Mouse (Mus musculus) intestine, embryonic 16.5 days (tissue): ENCODE data around the gene Morn5. TPM values are rescaled to one million over a fixed set of nuclear protein-coding genes. Genes with fewer than 3 reads are reported as not detected.

Experiments used
- ATAC-seq: fragments of 200-750 bp; cut with Nextera tagmentation; 2 replicates; pipeline ENCODE4 v1.8.0; 2017; ENCODE audit warnings: moderate TSS enrichment, moderate library complexity
- H3K27ac ChIP-seq: fragments of 300-500 bp; sonication (generic); 2 replicates; pipeline ENCODE4 v1.5.1; 2014; ENCODE audit warnings: mild to moderate bottlenecking, low read length
- H3K27me3 ChIP-seq: fragments of 300-500 bp; sonication (generic); replicated peaks from 2 replicates; pipeline ENCODE4 v1.6.1; 2014; ENCODE audit warnings: low read length, control low read depth, mixed read lengths; ENCODE audit not compliant: control insufficient read depth, insufficient read depth
- H3K36me3 ChIP-seq: fragments of 300-500 bp; sonication (generic); 2 replicates; pipeline ENCODE4 v1.6.1; 2014; ENCODE audit warnings: low read length, control low read depth; ENCODE audit not compliant: control insufficient read depth, insufficient read depth
- H3K4me1 ChIP-seq: fragments of 300-500 bp; sonication (generic); 2 replicates; pipeline ENCODE4 v1.6.1; 2014; ENCODE audit warnings: low read length, control low read depth, mixed read lengths; ENCODE audit not compliant: control insufficient read depth, insufficient read depth
- H3K4me2 ChIP-seq: fragments of 300-500 bp; sonication (generic); 2 replicates; pipeline ENCODE4 v1.6.1; 2014; ENCODE audit warnings: low read depth, low read length, control low read depth
- H3K4me3 ChIP-seq: fragments of 300-500 bp; sonication (generic); 2 replicates; pipeline ENCODE4 v1.5.1; 2014; ENCODE audit warnings: mild to moderate bottlenecking, low read length
- H3K9ac ChIP-seq: fragments of 300-500 bp; sonication (generic); 2 replicates; pipeline ENCODE4 v1.6.1; 2014; ENCODE audit warnings: low read depth, low read length
- H3K9me3 ChIP-seq: fragments of 300-500 bp; sonication (generic); 2 replicates; pipeline ENCODE4 v1.6.1; 2016; ENCODE audit warnings: low read length, control low read depth; ENCODE audit not compliant: control insufficient read depth
- WGBS: fragments of 180-500 bp; shearing (Covaris S2); extraction: QIAGEN DNeasy Blood & Tissue Kit; methylation state at CpG from one replicate; pipeline ENCODE4 v1.1.7; 2014; 5-methylcytosine and 5-hydroxymethylcytosine counted together
- polyA plus RNA-seq: library from polyadenylated mRNA; unstranded; fragments of >200 nt; fragmentation: Nextera tagmentation; extraction: Ambion mirVana; gene quantifications from 2 replicates; pipeline ENCODE4 v1.2.1, GENCODE M21; 2015

Gene Morn5
- polyA plus RNA-seq, 1 experiment from 2014 or later = 0.26 TPM

DNA sequence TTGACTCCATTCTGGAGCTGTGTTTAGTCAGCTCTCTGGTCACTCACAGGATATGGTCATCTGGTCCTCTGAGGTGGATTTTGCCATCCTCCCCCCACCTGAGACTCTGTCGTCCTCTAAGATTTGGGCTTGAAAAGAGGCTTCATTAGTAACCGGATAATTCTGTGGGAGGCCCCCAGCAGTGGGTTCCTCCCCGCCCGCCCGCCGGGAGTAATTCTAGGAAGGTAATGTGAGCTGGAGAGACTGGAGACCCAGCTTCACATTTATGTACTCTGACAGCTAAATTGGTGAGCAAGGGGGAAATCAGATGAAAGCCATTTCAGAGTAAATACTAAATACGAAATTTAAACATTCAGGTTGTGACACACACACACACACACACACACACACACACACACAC, 59.4 kb downstream of the Morn5 start:
- Histone ChIP-seq H3K27me3 (peaks cover 55% of the 10 kb centered on the region), H3K4me3 (no peak overlapping the region), H3K9ac (no peak overlapping the region), H3K27ac (no peak overlapping the region), H3K4me2 (no peak overlapping the region), H3K36me3 (no peaks in the 10 kb centered on the region), H3K4me1 (peaks cover 12% of the 10 kb centered on the region), H3K9me3 (no peaks in the 10 kb centered on the region)
- 8% methylated on average over 7 of the region's 7 CpGs for WGBS
- ATAC-seq = no peak

DNA sequence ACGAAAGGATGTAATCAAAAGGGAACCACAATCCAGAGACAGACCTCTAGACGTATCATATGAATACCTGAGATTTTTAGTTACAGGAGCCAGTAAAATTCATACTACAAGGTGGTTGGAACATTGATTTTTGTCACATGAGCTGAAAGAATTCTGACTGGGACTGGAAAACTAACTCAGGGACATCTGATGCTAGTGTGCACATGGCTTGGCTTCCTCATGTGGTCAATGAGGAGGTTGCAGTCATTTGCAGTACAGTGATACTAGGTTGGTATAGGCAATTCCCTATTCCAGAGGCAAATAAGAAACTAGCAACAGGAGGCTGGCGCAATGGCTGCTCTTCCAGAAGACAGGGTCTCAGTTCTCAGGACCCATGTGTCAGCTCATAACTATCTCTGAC, 63.4 kb downstream of the Morn5 start:
- H3K4me1 ChIP-seq = no peaks in the 10 kb centered on the region
- H3K4me3 ChIP-seq = no peak overlapping the region
- peaks cover 10% of the 10 kb centered on the region for H3K36me3 ChIP-seq
- no peaks in the 10 kb centered on the region for H3K9me3 ChIP-seq
- no peak overlapping the region for H3K4me2 ChIP-seq
- no peak overlapping the region for H3K9ac ChIP-seq
- no peak for ATAC-seq
- WGBS = 73% methylated on average over 3 of the region's 3 CpGs
- H3K27me3 ChIP-seq = peaks cover 19% of the 10 kb centered on the region
- H3K27ac ChIP-seq = no peak overlapping the region

DNA sequence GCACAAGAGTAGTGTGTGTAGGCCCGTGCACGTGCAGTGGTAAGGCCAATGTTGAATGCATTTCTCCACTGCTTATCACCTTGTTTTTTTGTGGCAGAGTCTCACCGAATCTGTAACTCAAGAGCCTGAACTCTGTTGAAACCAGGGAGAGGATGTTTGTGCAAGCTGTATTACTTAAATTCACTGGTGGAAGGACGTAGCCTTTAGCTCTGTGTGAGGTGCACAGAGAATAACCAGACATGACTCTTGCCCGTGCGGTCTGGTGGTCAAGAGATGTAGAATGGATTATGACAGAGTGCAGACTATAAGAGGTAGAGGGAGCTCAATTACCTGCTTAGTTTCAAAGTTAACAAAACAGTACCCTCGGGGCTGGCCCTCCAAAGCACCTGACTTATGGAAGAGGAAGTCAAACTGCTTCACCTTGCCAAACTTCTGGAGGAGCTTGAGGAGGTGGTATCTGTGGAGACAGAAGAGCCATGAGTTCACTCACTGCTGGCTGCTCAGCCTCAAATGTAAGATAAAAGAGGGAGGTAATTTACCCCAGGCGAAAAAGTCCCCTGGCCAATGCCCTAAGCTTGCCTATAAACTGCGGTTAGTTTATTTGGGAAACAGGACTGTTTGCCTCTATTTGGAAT, 77.7 kb downstream of the Morn5 start:
- 88% methylated on average over 9 of the region's 9 CpGs for WGBS
- no peak overlapping the region for H3K4me3 ChIP-seq
- H3K4me1 ChIP-seq = no peaks in the 10 kb centered on the region
- no peak for ATAC-seq
- H3K27ac ChIP-seq = no peak overlapping the region
- H3K36me3 ChIP-seq = peaks cover 7% of the 10 kb centered on the region
- H3K9me3 ChIP-seq = no peaks in the 10 kb centered on the region
- no peak overlapping the region for H3K9ac ChIP-seq
- H3K27me3 ChIP-seq = no peaks in the 10 kb centered on the region
- no peak overlapping the region for H3K4me2 ChIP-seq

DNA sequence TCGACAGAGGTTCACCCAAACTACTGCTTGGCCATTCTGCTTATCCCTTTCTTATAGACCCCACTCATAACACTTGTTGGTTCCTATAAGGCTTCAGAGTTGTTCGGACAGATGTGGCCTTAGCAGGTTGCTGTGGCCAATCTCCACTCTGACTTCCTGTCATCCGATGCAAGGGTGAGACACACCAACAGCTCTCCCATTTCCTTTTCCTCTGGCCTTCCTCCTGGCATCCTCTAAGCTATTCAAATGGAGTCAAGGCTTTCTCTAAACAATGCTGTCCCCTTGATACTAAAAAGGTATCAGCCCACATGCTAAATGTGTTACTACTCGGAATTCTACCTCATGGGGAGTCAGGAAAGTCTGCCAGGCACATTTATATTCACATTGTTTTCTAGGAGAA, 78.7 kb downstream of the Morn5 start:
- Histone ChIP-seq H3K4me1 (no peaks in the 10 kb centered on the region), H3K27me3 (no peaks in the 10 kb centered on the region), H3K27ac (no peak overlapping the region), H3K4me3 (no peak overlapping the region), H3K9ac (no peak overlapping the region), H3K4me2 (no peak overlapping the region), H3K9me3 (no peaks in the 10 kb centered on the region), H3K36me3 (peaks cover 8% of the 10 kb centered on the region)
- ATAC-seq = no peak
- 65% methylated on average over 4 of the region's 4 CpGs for WGBS

GRCm38 (mm10) chr2:36129051-36129450, 79.8 kb downstream of the Morn5 start:
- H3K4me3 ChIP-seq = no peak overlapping the region
- no peak overlapping the region for H3K27ac ChIP-seq
- 77% methylated on average over 3 of the region's 3 CpGs for WGBS
- H3K9ac ChIP-seq = no peak overlapping the region
- H3K36me3 ChIP-seq = peaks cover 11% of the 10 kb centered on the region
- no peak for ATAC-seq
- H3K4me2 ChIP-seq = no peak overlapping the region
- H3K4me1 ChIP-seq = no peaks in the 10 kb centered on the region
- no peaks in the 10 kb centered on the region for H3K9me3 ChIP-seq
- no peaks in the 10 kb centered on the region for H3K27me3 ChIP-seq

Other genes starting within 250 kb of the Morn5 start
- gene Ttll11, start 69.5 kb upstream of the Morn5 start, polyA plus RNA-seq = 0.10 and 0.18 TPM in 2 replicates
- 334 and 351 TPM in 2 replicates for gene Ndufa8, start 52 bp upstream of the Morn5 start, polyA plus RNA-seq
- gene Lhx6, start 56.0 kb downstream of the Morn5 start, polyA plus RNA-seq = 0.98 TPM in 2 replicates
- 32.3 TPM in 2 replicates for gene Mrrf, start 86.9 kb downstream of the Morn5 start, polyA plus RNA-seq
- gene Rbm18, start 87.3 kb downstream of the Morn5 start, polyA plus RNA-seq = 45.4 and 49.3 TPM in 2 replicates
- 29.1 and 29.8 TPM in 2 replicates for gene Ptgs1, start 181.0 kb downstream of the Morn5 start, polyA plus RNA-seq